Mouse (Mus musculus) heart, embryonic 13.5 days (tissue): ENCODE measurements around the gene D630023F18Rik. TPM values are rescaled to one million over a fixed set of nuclear protein-coding genes. Genes with fewer than 3 reads are reported as not detected.

Source experiments
- ATAC-seq: fragments of 200-750 bp; cut with Nextera tagmentation; 2 replicates; pipeline ENCODE4 v1.8.0; 2017; ENCODE audit warnings: moderate TSS enrichment; ENCODE audit not compliant: insufficient number of reproducible peaks, low FRiP score, low TSS enrichment; ENCODE audit errors: extremely low read depth
- H3K27ac ChIP-seq: fragments of 300-500 bp; sonication (generic); replicated peaks from 2 replicates; pipeline ENCODE4 v1.5.1; 2015; ENCODE audit warnings: moderate library complexity, mild to moderate bottlenecking, inconsistent platforms
- H3K27me3 ChIP-seq: fragments of 300-500 bp; sonication (generic); replicated peaks from 2 replicates; pipeline ENCODE4 v1.6.1; 2015; ENCODE audit warnings: mild to moderate bottlenecking, inconsistent platforms
- H3K36me3 ChIP-seq: fragments of 300-500 bp; sonication (generic); 2 replicates; pipeline ENCODE4 v1.6.1; 2015; ENCODE audit warnings: mild to moderate bottlenecking, inconsistent platforms
- H3K4me1 ChIP-seq: fragments of 300-500 bp; sonication (generic); 2 replicates; pipeline ENCODE4 v1.6.1; 2015; ENCODE audit warnings: inconsistent platforms
- H3K4me2 ChIP-seq: fragments of 300-500 bp; sonication (generic); 2 replicates; pipeline ENCODE4 v1.6.1; 2015; ENCODE audit warnings: inconsistent platforms, mild to moderate bottlenecking, moderate library complexity
- H3K4me3 ChIP-seq: fragments of 300-500 bp; sonication (generic); 2 replicates; pipeline ENCODE4 v1.5.1; 2015; ENCODE audit warnings: moderate library complexity, mild to moderate bottlenecking, inconsistent platforms
- H3K9ac ChIP-seq: fragments of 300-500 bp; sonication (generic); 2 replicates; pipeline ENCODE4 v1.6.1; 2015; ENCODE audit warnings: inconsistent platforms, mild to moderate bottlenecking, moderate library complexity
- H3K9me3 ChIP-seq: fragments of 300-500 bp; sonication (generic); 2 replicates; pipeline ENCODE4 v1.6.1; 2016; ENCODE audit warnings: inconsistent platforms
- WGBS: fragments of 180-500 bp; shearing (Covaris S2); methylation state at CpG from one replicate; pipeline ENCODE4 v1.1.7; 2015; ENCODE audit warnings: mixed read lengths; 5-methylcytosine and 5-hydroxymethylcytosine counted together
- polyA plus RNA-seq: library from polyadenylated mRNA; unstranded; fragments of >200 nt; fragmentation: Nextera tagmentation; extraction: Ambion mirVana; gene quantifications from 2 replicates; pipeline ENCODE4 v1.2.1, GENCODE M21; 2015

D630023F18Rik gene
- polyA plus RNA-seq, 1 experiment from 2014 or later, result 0.16 TPM

GRCm38 (mm10) chr1:65067842-65068241 lies 55.2 kb downstream of the D630023F18Rik start:
- no peak for ATAC-seq
- no peaks in the 10 kb centered on the region for H3K9me3 ChIP-seq
- no peak overlapping the region for H3K9ac ChIP-seq
- no peaks in the 10 kb centered on the region for H3K4me1 ChIP-seq
- H3K4me2 ChIP-seq, result no peak overlapping the region
- H3K4me3 ChIP-seq, result no peak overlapping the region
- no peaks in the 10 kb centered on the region for H3K27me3 ChIP-seq
- no peaks in the 10 kb centered on the region for H3K36me3 ChIP-seq
- H3K27ac ChIP-seq, result no peak overlapping the region

DNA sequence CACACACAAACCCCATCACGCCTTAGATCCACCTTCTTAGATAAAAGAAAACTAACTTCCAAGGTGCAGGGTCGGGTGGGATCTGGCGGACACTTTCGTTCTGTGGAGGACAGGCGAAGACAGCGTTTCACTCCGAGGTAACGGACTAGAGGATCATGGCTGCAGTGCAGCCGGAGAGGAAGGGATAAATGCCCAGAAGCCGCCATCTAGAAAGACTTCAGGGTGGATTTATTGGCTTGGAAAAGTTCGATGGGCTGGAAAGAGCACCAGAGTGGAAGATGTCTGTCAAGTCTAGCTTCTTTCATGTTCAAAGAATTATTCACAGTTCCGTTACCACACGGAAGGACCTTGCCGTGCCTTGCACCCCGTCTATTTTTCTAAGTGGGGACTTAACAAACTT lies 58.8 kb downstream of the D630023F18Rik start:
- Histone ChIP-seq H3K4me2 (no peak overlapping the region), H3K4me1 (no peaks in the 10 kb centered on the region), H3K36me3 (no peaks in the 10 kb centered on the region), H3K9ac (no peak overlapping the region), H3K4me3 (no peak overlapping the region), H3K9me3 (no peaks in the 10 kb centered on the region), H3K27ac (no peak overlapping the region), H3K27me3 (no peaks in the 10 kb centered on the region)
- no peak for ATAC-seq
- 82% methylated on average over 15 of the region's 15 CpGs for WGBS

GRCm38 (mm10) chr1:65063352-65063751 lies 59.7 kb downstream of the D630023F18Rik start, which contains the start of gene Crygd:
Gene Crygd, minus strand, starts transcription at chr1:65063452.
- ATAC-seq, result no peak
- WGBS, result 75% methylated on average over 8 of the region's 8 CpGs

More at GRCm38 (mm10) chr1:65063352-65063751, 59.7 kb downstream of the D630023F18Rik start, which contains the start of gene Crygd:
- no peak within 1 kb of the TSS for H3K4me2 ChIP-seq
- H3K4me3 ChIP-seq, result no peak within 1 kb of the TSS
- no peaks in the 10 kb centered on the region for H3K27me3 ChIP-seq
- H3K9ac ChIP-seq, result no peak within 1 kb of the TSS
- H3K4me1 ChIP-seq, result no peaks in the 10 kb centered on the region
- no peaks in the 10 kb centered on the region for H3K36me3 ChIP-seq
- no peaks in the 10 kb centered on the region for H3K9me3 ChIP-seq
- no peak within 1 kb of the TSS for H3K27ac ChIP-seq

Other genes starting within 250 kb of the D630023F18Rik start
- 6.4 and 6.9 TPM in 2 replicates for gene Plekhm3, start 166.4 kb downstream of the D630023F18Rik start, polyA plus RNA-seq
- gene Akr1cl, start 90.5 kb downstream of the D630023F18Rik start, polyA plus RNA-seq, result 0.33 and 0.46 TPM in 2 replicates
- not detected in 2 replicates for gene Cryge, start 72.1 kb downstream of the D630023F18Rik start, polyA plus RNA-seq
- not detected in 2 replicates for gene Crygd, start 59.8 kb downstream of the D630023F18Rik start, polyA plus RNA-seq
- gene Crygc, start 49.5 kb downstream of the D630023F18Rik start, polyA plus RNA-seq, result not detected in 2 replicates
- gene Crygb, start 40.9 kb downstream of the D630023F18Rik start, polyA plus RNA-seq, result 0.83 and 1.1 TPM in 2 replicates
- gene Cryga, start 19.8 kb downstream of the D630023F18Rik start, polyA plus RNA-seq, result not detected in 2 replicates
- not detected in 2 replicates for gene Gm28845, start 3.7 kb downstream of the D630023F18Rik start, polyA plus RNA-seq
- gene Idh1, start 63.3 kb upstream of the D630023F18Rik start, polyA plus RNA-seq, result 62.0 and 64.2 TPM in 2 replicates
- 5.0 and 5.8 TPM in 2 replicates for gene Pikfyve, start 63.5 kb upstream of the D630023F18Rik start, polyA plus RNA-seq
- gene Pth2r, start 158.8 kb upstream of the D630023F18Rik start, polyA plus RNA-seq, result not detected in 2 replicates